Mouse (Mus musculus) fat pad, adult 2 months (tissue): ENCODE results near the gene Gpr107.

Source experiments
- DNase-seq: peaks from one replicate; pipeline ENCODE4 v3.0.0-alpha.2; 2011; ENCODE audit warnings: low read depth, low spot score; ENCODE audit errors: extremely low read depth

The Gpr107 gene

DNA sequence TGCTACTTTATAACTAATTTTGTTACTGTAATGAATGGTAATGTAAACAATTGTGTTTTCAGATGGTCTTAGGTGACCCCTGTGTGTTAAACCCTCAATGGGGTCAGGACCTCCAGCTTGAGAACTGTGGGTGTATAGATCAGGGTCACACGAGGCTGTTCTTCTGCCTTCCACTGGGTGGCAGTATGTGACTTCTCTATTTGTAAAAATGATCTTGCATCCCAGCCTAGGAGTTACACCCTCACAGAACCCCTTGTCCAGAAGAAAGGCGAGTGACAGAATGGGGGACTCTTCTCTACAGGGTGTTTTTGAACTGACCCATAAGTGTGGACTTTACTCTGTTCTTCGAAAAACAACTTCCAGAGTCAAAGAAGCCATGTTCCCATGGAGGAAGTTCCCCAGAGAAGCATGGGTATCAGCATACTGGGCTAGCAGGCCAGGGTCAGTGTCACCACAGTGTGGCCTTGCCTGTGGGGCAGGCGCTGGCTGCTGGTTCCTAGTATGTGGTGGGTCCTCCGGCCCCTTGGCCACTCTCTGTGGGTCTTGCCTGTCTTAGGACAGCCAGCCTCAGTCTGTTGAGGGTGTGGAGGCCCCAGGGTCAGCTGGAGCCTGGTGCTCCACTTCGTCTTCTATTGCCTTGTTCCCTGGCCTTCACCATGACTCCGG is 42.4 kb downstream of the Gpr107 start:
- DNase-seq = no peak

- DNase-seq = no peak
Observed at GRCm38 (mm10) chr2:31198621-31199020, 46.5 kb downstream of the Gpr107 start.

DNA sequence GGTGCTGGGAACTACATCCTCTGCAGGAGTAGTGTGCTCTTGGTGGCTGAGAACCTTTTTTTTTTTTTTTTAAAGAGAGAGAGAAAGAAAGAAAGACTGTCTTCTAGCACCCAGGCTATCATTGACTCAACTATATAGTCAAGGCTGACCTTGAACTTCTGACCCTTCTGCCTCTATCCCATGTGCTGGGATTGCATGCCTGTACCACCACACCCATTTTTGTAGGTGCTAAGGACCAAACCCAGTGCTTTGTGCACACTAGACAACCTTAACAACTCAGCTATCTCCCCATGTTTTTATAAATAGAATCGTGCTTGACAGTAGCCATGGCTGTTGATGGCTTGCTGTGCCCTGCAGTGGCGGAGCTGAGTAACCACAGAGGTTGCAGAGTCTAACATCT is 47.9 kb downstream of the Gpr107 start:
- DNase-seq = no peak

- DNase-seq = no peak
Observed at GRCm38 (mm10) chr2:31201851-31202250, 49.7 kb downstream of the Gpr107 start.

DNA sequence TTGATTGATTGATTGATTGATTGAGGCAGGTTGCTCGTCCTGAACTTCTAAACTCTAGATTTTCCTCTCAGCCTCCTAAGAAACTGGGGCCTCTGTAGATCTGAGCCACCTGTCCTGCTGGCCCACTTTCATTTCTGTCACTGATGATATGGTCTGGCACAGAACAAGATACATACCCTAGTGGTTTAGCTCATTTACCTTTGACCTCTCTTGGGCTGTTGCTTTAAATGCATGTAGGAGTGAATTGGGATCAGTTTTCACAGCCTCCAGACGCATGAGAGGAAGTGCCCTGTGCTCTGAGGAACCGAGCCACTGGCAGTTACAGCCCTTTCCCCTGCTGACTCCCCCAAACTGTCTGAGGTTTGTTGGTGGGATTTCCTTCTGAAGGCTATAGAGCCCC is 50.2 kb downstream of the Gpr107 start:
- no peak for DNase-seq

GRCm38 (mm10) chr2:31202956-31203355 is 50.8 kb downstream of the Gpr107 start:
- DNase-seq = no peak

GRCm38 (mm10) chr2:31204677-31205076 is 52.6 kb downstream of the Gpr107 start:
- no peak for DNase-seq

- DNase-seq = no peak
Observed at GRCm38 (mm10) chr2:31206211-31206610, 54.1 kb downstream of the Gpr107 start.

GRCm38 (mm10) chr2:31206882-31207281 is 54.8 kb downstream of the Gpr107 start:
- no peak for DNase-seq

GRCm38 (mm10) chr2:31208544-31209142 is 56.5 kb downstream of the Gpr107 start:
- DNase-seq = no peak

GRCm38 (mm10) chr2:31209525-31209924 is 57.4 kb downstream of the Gpr107 start:
- no peak for DNase-seq

- no peak for DNase-seq
Observed at GRCm38 (mm10) chr2:31210144-31210847, 58.2 kb downstream of the Gpr107 start.

DNA sequence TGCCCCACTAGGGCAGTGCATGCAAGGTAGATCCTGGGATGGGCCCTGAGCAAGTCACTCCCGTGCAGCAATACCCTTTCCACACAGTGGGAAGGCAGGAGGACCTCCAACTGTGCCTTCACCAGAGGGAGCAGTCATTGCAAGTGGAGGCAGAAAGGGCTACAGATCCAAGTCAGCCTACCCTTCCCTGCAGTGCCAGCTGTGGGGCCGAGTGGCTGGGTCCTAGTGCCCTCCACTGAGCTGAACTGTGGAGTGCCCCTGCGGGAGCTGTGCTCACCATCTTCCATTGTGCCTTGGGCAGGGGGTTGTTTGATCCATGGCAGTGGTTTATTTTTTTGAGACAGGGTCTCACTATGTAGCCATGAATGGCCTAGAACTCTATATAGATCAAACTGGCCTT is 59.1 kb downstream of the Gpr107 start:
- DNase-seq = no peak

DNA sequence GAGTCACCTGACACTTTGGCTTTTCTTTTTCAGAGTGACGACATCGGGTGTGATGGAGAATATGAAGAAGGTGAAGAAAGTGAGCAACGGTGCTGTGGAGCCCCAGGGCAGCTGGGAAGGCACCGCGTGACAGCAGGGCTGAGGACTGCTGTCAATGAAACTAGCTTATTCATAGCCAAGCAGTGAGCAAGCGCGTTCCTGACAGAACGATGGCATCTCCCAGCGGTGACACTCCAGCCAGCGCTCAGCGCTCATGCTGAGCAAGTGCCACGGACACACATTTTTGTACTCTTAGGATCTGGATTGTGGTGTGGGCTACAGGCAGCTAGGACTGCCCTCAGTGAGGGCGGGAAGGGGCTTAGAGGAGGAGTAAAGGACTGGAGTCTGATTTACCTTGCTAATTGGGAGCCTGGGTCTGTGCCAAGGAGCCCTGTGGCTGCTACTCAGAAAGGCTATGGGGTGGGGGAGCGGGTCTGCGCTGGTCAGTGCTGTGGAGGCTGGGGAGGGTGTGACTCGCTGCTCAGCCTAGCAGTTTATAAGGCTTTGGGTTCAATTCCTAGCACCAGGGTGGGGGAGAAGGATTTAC is 62.2 kb downstream of the Gpr107 start:
- no peak for DNase-seq

DNA sequence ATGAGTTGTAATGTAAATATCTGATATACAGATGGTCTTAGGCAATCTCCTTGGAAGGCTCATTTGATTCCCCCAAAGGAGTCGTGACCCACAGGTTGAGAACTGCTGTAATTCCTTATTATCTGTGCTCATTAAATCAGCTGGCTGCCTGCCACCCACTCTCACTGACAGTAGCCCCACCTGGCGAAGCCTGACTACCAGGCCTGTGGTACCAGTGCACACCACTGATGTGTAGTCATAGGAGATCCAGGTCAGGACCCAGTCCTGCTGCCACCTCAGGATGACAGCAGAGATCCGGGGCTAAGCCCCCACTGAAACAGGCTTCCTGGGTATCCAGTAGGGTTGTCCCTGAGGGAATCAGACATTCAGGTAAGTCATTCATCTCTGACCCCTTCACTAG is 66.5 kb downstream of the Gpr107 start:
- no peak for DNase-seq

GRCm38 (mm10) chr2:31219470-31219869 is 67.4 kb downstream of the Gpr107 start:
- DNase-seq = no peak

DNA sequence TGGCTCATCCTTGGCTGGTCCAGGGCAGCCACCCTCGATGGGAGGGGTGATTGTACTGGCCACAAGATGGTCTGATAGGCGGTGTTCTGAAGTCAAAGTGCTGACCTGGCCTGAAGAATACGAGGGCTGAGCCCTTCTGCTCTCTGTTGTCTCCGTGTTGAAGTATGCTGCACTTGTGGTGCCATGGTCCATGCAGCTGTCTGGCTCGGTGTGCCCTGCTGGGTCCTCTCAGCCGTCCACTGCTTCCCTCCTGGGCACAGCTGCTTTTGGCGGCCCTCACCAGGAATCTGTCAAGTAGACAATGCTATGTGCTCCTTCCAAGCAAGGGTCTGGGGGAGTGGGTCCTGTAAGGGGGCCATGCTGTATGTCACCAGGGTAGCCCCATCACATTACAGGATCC is 68.7 kb downstream of the Gpr107 start:
- DNase-seq = no peak

- no peak for DNase-seq
Observed at GRCm38 (mm10) chr2:31221582-31221981, 69.5 kb downstream of the Gpr107 start.

DNA sequence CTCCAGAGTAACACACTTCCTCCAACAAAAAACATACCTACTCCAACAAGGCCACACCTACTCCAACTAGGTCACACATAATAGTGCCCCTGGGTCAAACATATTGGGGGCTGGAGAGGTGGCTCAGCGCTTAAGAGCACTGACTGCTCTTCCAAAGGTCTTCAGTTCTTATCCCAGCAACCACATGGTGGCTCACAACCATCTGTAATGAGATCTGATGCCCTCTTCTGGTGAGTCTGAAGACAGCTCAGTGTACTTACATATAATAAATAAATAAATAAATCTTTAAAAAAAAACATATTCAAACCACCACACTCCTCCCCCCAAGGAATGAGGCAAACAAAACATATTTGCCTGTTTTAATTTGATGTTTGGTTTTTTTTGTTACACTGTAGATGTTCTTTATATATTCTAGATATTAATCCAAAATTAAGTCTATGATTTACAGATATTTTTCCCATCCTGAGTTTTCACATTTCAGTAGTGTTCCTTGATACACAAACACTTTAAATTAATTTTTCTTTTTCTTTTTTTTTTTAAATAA is 76.7 kb downstream of the Gpr107 start:
- DNase-seq = no peak

DNA sequence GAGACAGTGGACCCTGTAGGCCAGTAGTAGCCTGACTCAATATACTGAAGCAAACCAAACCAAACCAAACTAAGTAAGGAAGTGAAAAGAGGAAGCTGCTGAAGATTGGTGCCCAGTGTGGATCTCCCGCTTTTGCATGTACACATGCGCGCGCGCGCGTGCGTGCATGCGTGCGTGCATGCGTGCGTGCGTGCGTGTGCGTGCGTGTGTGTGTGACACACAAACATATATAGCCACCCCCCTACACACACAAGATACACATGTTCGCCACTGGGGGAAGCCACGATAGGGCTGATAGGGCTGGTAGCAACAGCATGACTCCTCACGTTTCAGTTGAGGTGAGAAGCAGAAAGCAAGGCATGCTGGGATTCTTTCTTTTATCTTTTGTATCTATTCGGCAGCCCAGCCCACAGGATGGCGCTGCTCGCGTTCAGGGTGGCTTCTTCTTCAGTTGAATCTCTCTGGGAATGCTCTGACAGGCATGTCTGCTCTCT is 87.1 kb downstream of the Gpr107 start:
- no peak for DNase-seq

DNA sequence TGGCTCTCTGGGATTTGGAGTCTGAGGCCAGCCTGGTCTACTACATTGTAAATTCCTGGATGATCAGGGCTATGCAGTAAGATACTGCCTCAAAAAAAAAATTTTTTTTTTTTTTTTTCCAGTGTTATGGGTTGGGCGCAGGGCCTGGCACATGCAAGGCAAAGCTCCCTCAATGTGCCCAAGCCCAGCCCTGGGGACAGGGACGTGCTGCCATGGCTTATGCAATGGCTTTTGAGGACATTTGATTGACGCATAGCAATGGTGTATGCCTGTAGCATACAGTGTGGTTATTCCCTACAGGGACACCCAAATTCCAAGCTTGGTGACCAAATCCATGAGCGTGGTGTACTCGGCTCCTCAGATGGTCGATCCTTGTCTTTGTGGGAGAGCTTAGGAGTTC is 87.7 kb downstream of the Gpr107 start:
- peak; percentile 49 for DNase-seq

GRCm38 (mm10) chr2:31241639-31242038 is 89.5 kb downstream of the Gpr107 start:
- DNase-seq = no peak
